In genomic region chr1:180811596-180812462, GRCm38 (mm10) we compare ENCODE assay signal across 8 mouse cellular contexts. TPM values are rescaled to one million over a fixed set of nuclear protein-coding genes. Genes with fewer than 3 reads are reported as not detected.
DNase-seq lines count a peak whose midpoint lies in the region; ATAC-seq and TF ChIP-seq lines count a peak whose summit lies in the region.

No protein-coding gene starts in this region.

- no peaks in the 10 kb centered on the region for H3K27me3 ChIP-seq in kidney, embryonic 15.5 days
- H3K27me3 ChIP-seq in midbrain, embryonic 13.5 days: no peaks in the 10 kb centered on the region

- no peak for TF ChIP-seq POLR2A in embryonic fibroblast, embryonic 13.5 days (IDR thresholded peaks at IDR 0.05; ENCODE audit: low read depth, low read length)

- peak; percentile 39 for DNase-seq in kidney, adult 18-20 months
- no peak for DNase-seq in kidney, postnatal 4 days
- DNase-seq in ES-CJ7 (ENCODE audit: low read depth, low spot score): peak; percentile 56
- no peak for DNase-seq in gastrocnemius, postnatal 10 days
- DNase-seq in testis, postnatal 10 days (ENCODE audit: low spot score): no peak

- 3% methylated on average over 27 of the region's 27 CpGs for WGBS in kidney, embryonic 15.5 days
- 4% methylated on average over 27 of the region's 27 CpGs for WGBS in midbrain, embryonic 13.5 days

- H3K27ac ChIP-seq in embryonic fibroblast, embryonic 13.5 days (ENCODE audit: insufficient read depth, low read length): peak overlapping the region; percentile 97
- H3K27ac ChIP-seq in kidney, embryonic 15.5 days: peak overlapping the region; percentile 100
- H3K27ac ChIP-seq in midbrain, embryonic 13.5 days: peak overlapping the region; percentile 100

- peaks cover 36% of the 10 kb centered on the region for H3K36me3 ChIP-seq in kidney, embryonic 15.5 days
- peaks cover 34% of the 10 kb centered on the region for H3K36me3 ChIP-seq in midbrain, embryonic 13.5 days

- peak overlapping the region; percentile 92 for H3K4me3 ChIP-seq in embryonic fibroblast, embryonic 13.5 days (ENCODE audit: insufficient read depth, low read length)
- H3K4me3 ChIP-seq in kidney, embryonic 15.5 days (replicated peaks): peak overlapping the region; percentile 97
- H3K4me3 ChIP-seq in midbrain, embryonic 13.5 days (replicated peaks): peak overlapping the region; percentile 99

- peaks cover 4% of the 10 kb centered on the region for H3K4me1 ChIP-seq in embryonic fibroblast, embryonic 13.5 days (ENCODE audit: control insufficient read depth, insufficient read depth, low read length)
- H3K4me1 ChIP-seq in kidney, embryonic 15.5 days: peaks cover 36% of the 10 kb centered on the region
- peaks cover 59% of the 10 kb centered on the region for H3K4me1 ChIP-seq in midbrain, embryonic 13.5 days (replicated peaks)

- H3K4me2 ChIP-seq in kidney, embryonic 15.5 days: peak overlapping the region; percentile 57
- peak overlapping the region; percentile 44 for H3K4me2 ChIP-seq in midbrain, embryonic 13.5 days (replicated peaks)

- TF ChIP-seq CTCF in embryonic fibroblast, embryonic 13.5 days (IDR thresholded peaks at IDR 0.05; ENCODE audit: borderline replicate concordance, insufficient read depth, low read length): no peak

- peak overlapping the region; percentile 100 for H3K9ac ChIP-seq in kidney, embryonic 15.5 days
- peak overlapping the region; percentile 100 for H3K9ac ChIP-seq in midbrain, embryonic 13.5 days (replicated peaks)

- H3K9me3 ChIP-seq in kidney, embryonic 15.5 days (replicated peaks): no peaks in the 10 kb centered on the region
- H3K9me3 ChIP-seq in midbrain, embryonic 13.5 days: no peaks in the 10 kb centered on the region

- ATAC-seq in kidney, embryonic 15.5 days (replicated peaks; ENCODE audit: low FRiP score): no peak
- ATAC-seq in midbrain, embryonic 13.5 days: no peak

RNA-seq across cellular contexts. Expression of gene H3f3a, which starts 1.9 kb away (rescaled TPM):
- polyA plus RNA-seq in embryonic fibroblast, embryonic 13.5 days (2011; ENCODE audit: insufficient read length, low read depth, missing spikeins): 542 and 820 TPM in 2 replicates
- polyA plus RNA-seq in kidney, embryonic 15.5 days (2015; fragmentation: Nextera tagmentation; extraction: Ambion mirVana): 2,677 and 2,753 TPM in 2 replicates
- polyA plus RNA-seq in midbrain, embryonic 13.5 days (2015; fragmentation: Nextera tagmentation; extraction: Ambion mirVana): 4,178 and 4,302 TPM in 2 replicates
- 100 to 1,000 TPM; 573 to 601 TPM for total RNA-seq in gastrocnemius, postnatal 10 days (2021)

RNA-seq across cellular contexts. Expression of gene Sde2, which starts 39.1 kb away (rescaled TPM):
- 25.9 and 28.0 TPM in 2 replicates for polyA plus RNA-seq in embryonic fibroblast, embryonic 13.5 days (2011; ENCODE audit: insufficient read length, low read depth, missing spikeins)
- 37.0 and 38.7 TPM in 2 replicates for polyA plus RNA-seq in kidney, embryonic 15.5 days (2015; fragmentation: Nextera tagmentation; extraction: Ambion mirVana)
- 28.8 and 33.6 TPM in 2 replicates for polyA plus RNA-seq in midbrain, embryonic 13.5 days (2015; fragmentation: Nextera tagmentation; extraction: Ambion mirVana)
- 10 to 100 TPM in 1 of 2 experiments, 1 to 10 TPM in 1; 8.7 to 11.4 TPM for total RNA-seq in gastrocnemius, postnatal 10 days (2021)

Comparison
In these comparisons a context has a peak if more than half of its experiments do, and no peak if none do; other contexts are left out.
1. DNase-seq: peak in kidney, adult 18-20 months (single experiment) and ES-CJ7 (single experiment); none in kidney, postnatal 4 days (0 of 2), gastrocnemius, postnatal 10 days (single experiment) and testis, postnatal 10 days (single experiment).
2. Peak in every context shown above with its lines, with median percentiles within 50 percentile points of each other: H3K27ac ChIP-seq and H3K4me3 ChIP-seq.